Mouse (Mus musculus) heart, adult 2 months (tissue): ENCODE measurements around the gene Wwox. TPM values are rescaled to one million over a fixed set of nuclear protein-coding genes. Genes with fewer than 3 reads are reported as not detected.

Source experiments
- DNase-seq, 2 experiments: peaks; one replicate each; pipeline ENCODE4 v3.0.0; 2021
- H3K27ac ChIP-seq: fragments of 200-600 bp; 2 replicates; pipeline ENCODE4 v1.8.1; 2022
- H3K27me3 ChIP-seq: fragments of 200-500 bp; 2 replicates; pipeline ENCODE4 v1.6.1; 2012; ENCODE audit warnings: mild to moderate bottlenecking, low read length, inconsistent platforms, mixed read lengths; ENCODE audit not compliant: control insufficient read depth, insufficient read depth
- H3K36me3 ChIP-seq: fragments of 200-500 bp; 2 replicates; pipeline ENCODE4 v1.6.1; 2012; ENCODE audit warnings: low read length, inconsistent platforms; ENCODE audit not compliant: control insufficient read depth, insufficient read depth
- H3K4me1 ChIP-seq: fragments of 200-500 bp; 2 replicates; pipeline ENCODE4 v1.6.1; 2011; ENCODE audit warnings: low read length; ENCODE audit not compliant: control insufficient read depth, insufficient read depth
- H3K4me3 ChIP-seq: fragments of 200-600 bp; 2 replicates; pipeline ENCODE4 v1.8.1; 2022
- H3K79me2 ChIP-seq: fragments of 200-500 bp; replicated peaks from 2 replicates; pipeline ENCODE4 v1.6.1; 2012; ENCODE audit warnings: mild to moderate bottlenecking, inconsistent platforms, low read length, moderate library complexity, mixed read lengths; ENCODE audit not compliant: control insufficient read depth, insufficient read depth
- H3K9ac ChIP-seq: fragments of 200-500 bp; 2 replicates; pipeline ENCODE4 v1.6.1; 2012; ENCODE audit warnings: low read depth, mild to moderate bottlenecking, control low read depth, inconsistent platforms, low read length, mixed read lengths
- CTCF ChIP-seq: fragments of 200-600 bp; IDR thresholded peaks from 2 replicates; pipeline ENCODE4 v1.8.1; 2022; ENCODE audit warnings: antibody characterized with exemption, mild to moderate bottlenecking, moderate library complexity
- EP300 ChIP-seq: fragments of 200-500 bp; IDR thresholded peaks from 2 replicates; pipeline ENCODE4 v1.6.1; 2011; ENCODE audit warnings: low read depth, low read length, control low read depth; ENCODE audit not compliant: insufficient read depth
- POLR2A ChIP-seq: fragments of 200-500 bp; IDR thresholded peaks from 2 replicates; pipeline ENCODE4 v1.6.1; 2011; ENCODE audit warnings: mild to moderate bottlenecking, low read depth, low read length, control low read depth; ENCODE audit not compliant: insufficient read depth
- WGBS: fragments of 180-500 bp; shearing (Covaris S2); methylation state at CpG from one replicate; pipeline ENCODE4 v1.1.7; 2018; 5-methylcytosine and 5-hydroxymethylcytosine counted together
- intact Hi-C: fragments of 180-260 bp; cut with DNase I; formaldehyde crosslinking; loops from one replicate; pipeline ENCODE4 v1.15.1; 2025
- polyA plus RNA-seq: library from polyadenylated mRNA; depleted of rRNA; stranded (reverse); fragments of >200 nt; gene quantifications from 2 replicates; pipeline ENCODE4 v1.2.3, GENCODE M21; 2012
- total RNA-seq, 2 experiments: library from RNA; stranded (reverse); gene quantifications; 2 replicates each; pipeline ENCODE4 v1.2.3; 2021

Wwox gene
- total and polyA plus RNA-seq, 3 experiments, result 3.3 to 4.6 (median 4.6) TPM

DNA sequence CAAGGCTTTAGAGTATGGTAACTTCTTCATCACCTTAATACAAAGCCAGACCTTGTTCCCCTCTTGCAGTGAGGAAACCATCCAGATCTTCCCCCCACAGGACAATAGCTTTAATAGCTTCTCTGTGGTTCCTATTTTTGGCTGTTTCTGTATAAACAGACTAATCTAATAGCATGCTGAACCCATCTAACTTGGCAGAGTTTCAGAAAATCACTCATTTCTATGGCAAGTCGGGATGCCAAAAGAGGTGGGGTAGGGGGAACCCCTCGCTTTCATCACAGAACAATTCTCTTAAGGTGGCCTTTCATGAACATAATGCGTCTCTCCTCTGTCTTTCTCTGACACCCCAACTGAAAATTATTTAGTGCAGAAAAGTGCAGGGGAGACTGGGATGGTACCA, 433.0 kb downstream of the Wwox start:
- no peak for DNase-seq
- H3K4me1 ChIP-seq, result no peaks in the 10 kb centered on the region
- H3K27me3 ChIP-seq, result no peaks in the 10 kb centered on the region
- TF ChIP-seq EP300 (no peak), POLR2A (no peak), CTCF (no peak)
- 50% methylated on average over 3 of the region's 3 CpGs for WGBS
- no peak overlapping the region for H3K27ac ChIP-seq
- H3K9ac ChIP-seq, result no peak overlapping the region
- intact Hi-C loops, result no loop called here
- no peaks in the 10 kb centered on the region for H3K36me3 ChIP-seq
- no peak overlapping the region for H3K4me3 ChIP-seq
- H3K79me2 ChIP-seq, result no peaks in the 10 kb centered on the region

DNA sequence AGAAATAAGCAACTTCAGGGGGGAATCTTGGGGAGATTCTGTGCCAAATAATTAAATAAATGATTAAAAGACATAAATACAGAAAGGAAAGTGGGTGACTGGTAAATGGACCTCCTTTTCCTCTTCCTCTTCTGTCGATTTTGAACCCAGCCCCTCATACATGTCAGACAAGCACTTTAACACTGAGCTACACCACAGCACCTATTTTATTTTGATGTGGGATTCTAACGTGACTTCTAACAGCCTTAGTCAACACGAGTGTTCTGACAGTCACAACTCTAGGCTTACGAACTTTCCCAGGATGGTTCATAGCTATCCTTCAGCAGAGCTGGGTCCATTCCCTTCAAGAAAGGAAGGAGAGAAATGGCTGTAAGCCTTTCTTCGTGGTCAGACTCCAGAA, 435.7 kb downstream of the Wwox start:
- TF ChIP-seq POLR2A (no peak), CTCF (no peak), EP300 (no peak)
- intact Hi-C loops, result no loop called here
- WGBS, result 77% methylated on average over 5 of the region's 5 CpGs
- no peaks in the 10 kb centered on the region for H3K4me1 ChIP-seq
- H3K79me2 ChIP-seq, result no peaks in the 10 kb centered on the region
- H3K4me3 ChIP-seq, result no peak overlapping the region
- H3K27me3 ChIP-seq, result no peaks in the 10 kb centered on the region
- no peak overlapping the region for H3K9ac ChIP-seq
- DNase-seq, result no peak
- no peaks in the 10 kb centered on the region for H3K36me3 ChIP-seq
- no peak overlapping the region for H3K27ac ChIP-seq

DNA sequence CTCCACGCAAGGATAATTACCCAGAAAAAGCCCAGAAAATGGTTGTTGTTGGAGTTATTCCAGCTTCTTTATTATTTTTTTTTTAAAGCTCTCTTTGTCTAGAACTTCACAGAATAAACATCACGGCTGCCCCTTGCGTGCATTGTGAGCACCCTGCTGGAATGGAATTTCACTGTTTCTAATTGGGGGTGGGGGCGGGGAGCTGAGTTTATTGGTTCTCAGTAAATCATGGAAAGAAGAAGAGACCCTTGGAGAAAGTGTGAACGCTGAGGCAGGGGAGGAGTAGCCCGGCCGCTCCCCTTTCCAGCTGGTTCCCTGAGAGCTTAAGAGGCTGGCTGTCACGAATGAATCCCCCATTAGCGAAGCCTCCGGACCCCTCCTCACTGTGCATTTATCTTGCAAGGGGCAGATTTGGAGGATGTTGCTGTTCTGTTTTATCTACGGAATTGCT, 436.7 kb downstream of the Wwox start:
- 50% methylated on average over 11 of the region's 11 CpGs for WGBS
- H3K4me3 ChIP-seq, result no peak overlapping the region
- H3K27ac ChIP-seq, result no peak overlapping the region
- H3K4me1 ChIP-seq, result no peaks in the 10 kb centered on the region
- TF ChIP-seq POLR2A, result no peak
- TF ChIP-seq EP300, result no peak
- no peak for TF ChIP-seq CTCF
- no peaks in the 10 kb centered on the region for H3K36me3 ChIP-seq
- H3K27me3 ChIP-seq, result no peaks in the 10 kb centered on the region
- intact Hi-C loops, result no loop called here
- H3K9ac ChIP-seq, result no peak overlapping the region
- H3K79me2 ChIP-seq, result no peaks in the 10 kb centered on the region
- DNase-seq, result no peak

DNA sequence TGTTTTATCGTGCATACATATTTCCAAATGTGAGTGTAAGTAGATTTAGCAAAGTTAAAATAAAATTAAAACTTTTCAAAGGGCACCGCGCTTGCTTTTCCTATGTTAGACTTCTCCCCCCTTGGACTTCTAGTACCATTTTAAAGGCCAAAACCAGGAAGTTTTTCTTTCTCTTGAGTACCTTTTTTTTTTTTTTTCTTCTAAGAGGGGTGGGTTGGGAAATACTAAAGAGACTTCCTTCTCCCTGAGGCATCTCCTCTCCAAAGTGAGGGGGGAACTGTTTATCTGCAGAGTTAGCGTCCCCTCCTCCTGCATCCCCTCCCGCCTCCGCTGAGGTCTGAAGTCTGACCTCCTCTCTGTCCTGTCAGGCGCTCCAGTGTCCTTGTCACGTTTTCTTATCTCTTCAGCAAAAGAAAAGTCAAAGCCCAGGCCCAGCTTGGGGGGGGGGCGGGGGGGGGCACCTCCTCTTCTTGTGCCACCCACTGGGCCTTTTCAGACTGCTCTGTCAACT, 437.3 kb downstream of the Wwox start:
- no peaks in the 10 kb centered on the region for H3K36me3 ChIP-seq
- no peak overlapping the region for H3K4me3 ChIP-seq
- no peak overlapping the region for H3K27ac ChIP-seq
- H3K9ac ChIP-seq, result no peak overlapping the region
- no peaks in the 10 kb centered on the region for H3K4me1 ChIP-seq
- 57% methylated on average over 9 of the region's 9 CpGs for WGBS
- H3K27me3 ChIP-seq, result no peaks in the 10 kb centered on the region
- no peak for DNase-seq
- TF ChIP-seq POLR2A (no peak), CTCF (no peak), EP300 (no peak)
- H3K79me2 ChIP-seq, result no peaks in the 10 kb centered on the region
- intact Hi-C loops, result no loop called here

DNA sequence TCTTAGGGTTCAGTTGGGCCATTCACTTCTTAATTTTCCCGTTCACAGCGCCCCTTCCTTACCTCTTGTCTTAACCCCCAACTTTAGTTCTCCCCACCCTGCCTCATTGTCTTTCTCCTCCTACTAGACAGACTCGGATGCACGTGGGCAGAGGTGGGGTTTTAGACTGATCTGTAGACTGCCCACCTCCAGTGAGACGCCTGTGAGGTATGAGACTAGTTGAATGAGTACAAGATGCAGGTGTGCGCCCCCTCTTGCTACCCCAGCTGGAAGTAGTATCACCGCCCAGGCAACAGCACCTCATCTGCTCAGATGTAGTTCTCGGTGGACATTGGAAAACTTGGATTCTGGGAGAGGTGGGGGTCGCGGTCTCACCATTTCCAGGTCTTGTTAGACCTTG, 437.8 kb downstream of the Wwox start:
- Histone ChIP-seq H3K79me2 (no peaks in the 10 kb centered on the region), H3K4me1 (no peaks in the 10 kb centered on the region), H3K27me3 (no peaks in the 10 kb centered on the region), H3K4me3 (no peak overlapping the region), H3K36me3 (no peaks in the 10 kb centered on the region), H3K9ac (no peak overlapping the region), H3K27ac (no peak overlapping the region)
- TF ChIP-seq CTCF (no peak), EP300 (no peak), POLR2A (no peak)
- intact Hi-C loops, result no loop called here
- WGBS, result 83% methylated on average over 10 of the region's 10 CpGs
- no peak for DNase-seq

DNA sequence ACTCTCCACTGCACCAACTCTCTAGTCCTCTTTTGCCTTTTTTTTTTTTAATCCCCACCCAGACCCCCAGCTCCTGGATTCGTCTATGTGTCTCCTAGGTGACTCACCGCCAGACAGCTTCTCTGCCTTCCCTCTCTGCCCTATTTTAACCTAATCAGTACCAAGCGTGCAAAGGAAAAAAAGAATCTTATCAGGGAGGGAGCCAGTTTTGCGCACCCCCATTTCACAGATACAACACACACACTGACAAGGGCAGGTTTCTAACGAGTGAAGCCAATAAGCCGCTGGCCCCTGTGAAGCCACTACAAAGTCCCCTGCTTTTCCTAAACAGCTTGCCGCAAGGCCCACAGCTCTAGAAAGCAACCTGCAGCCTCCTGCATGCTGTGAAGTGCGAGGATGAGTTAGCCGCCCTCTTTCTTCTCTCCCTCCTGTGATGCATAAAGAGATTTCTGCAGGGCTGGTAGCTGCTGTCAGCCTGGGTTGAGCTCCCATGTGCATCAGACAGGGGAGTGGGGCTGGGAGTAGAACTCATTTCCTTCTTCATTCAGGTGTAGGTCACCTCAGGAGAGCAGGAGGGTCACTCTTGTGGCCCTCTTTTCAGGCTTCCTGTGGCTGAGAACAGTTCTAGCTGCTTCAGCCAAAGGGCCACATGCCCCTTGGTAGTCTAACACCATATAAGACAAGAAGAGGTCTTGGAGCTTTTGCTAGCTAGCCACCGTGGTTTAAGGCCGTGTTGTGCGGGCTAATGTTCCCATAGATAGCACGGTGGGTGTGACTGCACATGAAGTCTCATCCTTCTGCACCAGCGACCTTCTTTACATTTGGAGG, 439.2 kb downstream of the Wwox start:
- intact Hi-C loops, result no loop called here
- no peaks in the 10 kb centered on the region for H3K79me2 ChIP-seq
- no peak overlapping the region for H3K4me3 ChIP-seq
- no peak overlapping the region for H3K27ac ChIP-seq
- no peaks in the 10 kb centered on the region for H3K36me3 ChIP-seq
- no peak for DNase-seq
- TF ChIP-seq EP300 (no peak), POLR2A (no peak), CTCF (no peak)
- H3K4me1 ChIP-seq, result no peaks in the 10 kb centered on the region
- 82% methylated on average over 14 of the region's 14 CpGs for WGBS
- H3K27me3 ChIP-seq, result no peaks in the 10 kb centered on the region
- no peak overlapping the region for H3K9ac ChIP-seq
